Mouse (Mus musculus) NIH3T3 (cell line): ENCODE results near the gene Plxdc2.

Experiments
- DNase-seq: peaks from one replicate; pipeline ENCODE4 v3.0.0-alpha.2; 2012; ENCODE audit warnings: low read depth

Plxdc2 gene

DNA sequence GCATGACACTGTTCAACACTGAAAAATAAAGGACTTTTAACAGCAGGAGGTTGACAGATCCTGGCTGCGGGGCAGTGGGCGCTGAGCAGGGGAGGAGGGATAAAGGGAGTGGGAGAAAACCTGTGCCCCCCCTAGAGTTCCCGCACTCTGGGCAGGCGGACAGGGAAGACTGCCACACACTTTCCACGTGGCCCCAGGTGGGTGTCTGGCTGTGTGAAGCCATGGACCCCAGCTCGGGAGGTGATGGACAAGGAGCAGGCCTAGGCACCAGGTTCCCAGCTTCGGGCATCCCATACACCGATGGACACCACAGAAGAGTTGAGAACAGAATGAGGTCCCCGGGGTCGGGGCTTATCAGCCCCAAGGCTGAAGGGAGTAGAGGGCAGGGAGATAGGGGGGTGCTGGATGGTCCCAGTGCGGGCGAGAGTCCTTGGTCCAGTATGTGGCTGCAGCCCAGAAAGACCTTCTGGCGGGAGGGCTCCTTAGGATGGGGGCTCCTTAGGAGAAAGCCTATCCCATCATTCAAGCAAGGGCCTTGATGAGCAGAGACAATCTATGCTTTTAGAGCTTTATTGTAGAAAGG, 215.2 kb downstream of the Plxdc2 start:
- no peak for DNase-seq

- DNase-seq: no peak
Observed at GRCm38 (mm10) chr2:16576566-16576965, 220.5 kb downstream of the Plxdc2 start.

GRCm38 (mm10) chr2:16578153-16578552, 222.0 kb downstream of the Plxdc2 start:
- no peak for DNase-seq

- DNase-seq: no peak
Observed at GRCm38 (mm10) chr2:16588546-16588945, 232.4 kb downstream of the Plxdc2 start.

DNA sequence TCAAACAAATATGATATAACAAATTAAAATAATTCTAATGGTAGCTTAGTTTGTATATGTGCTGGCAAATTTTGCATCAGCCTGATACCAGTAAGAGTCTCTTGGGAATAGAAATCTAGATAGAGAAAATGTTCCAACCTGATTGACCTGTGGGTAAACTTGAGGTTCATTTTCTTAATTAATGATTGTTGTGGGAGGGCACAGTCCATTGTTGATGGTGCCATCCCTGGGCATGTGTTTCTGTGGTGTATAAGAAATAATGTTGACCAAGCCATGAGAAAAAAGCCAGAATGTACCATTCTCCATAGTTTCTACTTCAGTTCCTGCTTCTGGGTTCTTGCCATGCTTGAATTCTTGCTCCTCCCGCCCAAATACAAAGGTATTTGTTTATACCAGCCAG, 239.3 kb downstream of the Plxdc2 start:
- no peak for DNase-seq

DNA sequence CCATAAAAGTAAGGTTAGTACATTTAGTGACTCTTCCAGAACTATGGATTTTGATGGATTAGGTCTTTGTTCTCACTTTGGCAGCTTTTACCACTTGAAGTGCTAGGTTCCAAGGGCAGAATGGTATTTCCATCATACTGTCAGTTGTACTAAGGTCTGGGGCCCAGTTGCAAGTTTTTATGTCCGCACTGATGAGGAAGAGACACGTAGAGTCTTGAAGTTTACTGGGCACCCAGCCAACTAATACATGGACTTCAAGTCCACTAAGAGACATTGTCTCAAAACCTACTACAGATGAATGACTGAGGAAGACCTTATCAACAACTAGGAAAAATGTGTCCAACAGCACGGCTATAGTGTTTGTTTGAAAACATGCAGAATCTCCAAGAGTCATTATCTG, 242.1 kb downstream of the Plxdc2 start:
- no peak for DNase-seq

GRCm38 (mm10) chr2:16604291-16604690, 248.2 kb downstream of the Plxdc2 start:
- no peak for DNase-seq

DNA sequence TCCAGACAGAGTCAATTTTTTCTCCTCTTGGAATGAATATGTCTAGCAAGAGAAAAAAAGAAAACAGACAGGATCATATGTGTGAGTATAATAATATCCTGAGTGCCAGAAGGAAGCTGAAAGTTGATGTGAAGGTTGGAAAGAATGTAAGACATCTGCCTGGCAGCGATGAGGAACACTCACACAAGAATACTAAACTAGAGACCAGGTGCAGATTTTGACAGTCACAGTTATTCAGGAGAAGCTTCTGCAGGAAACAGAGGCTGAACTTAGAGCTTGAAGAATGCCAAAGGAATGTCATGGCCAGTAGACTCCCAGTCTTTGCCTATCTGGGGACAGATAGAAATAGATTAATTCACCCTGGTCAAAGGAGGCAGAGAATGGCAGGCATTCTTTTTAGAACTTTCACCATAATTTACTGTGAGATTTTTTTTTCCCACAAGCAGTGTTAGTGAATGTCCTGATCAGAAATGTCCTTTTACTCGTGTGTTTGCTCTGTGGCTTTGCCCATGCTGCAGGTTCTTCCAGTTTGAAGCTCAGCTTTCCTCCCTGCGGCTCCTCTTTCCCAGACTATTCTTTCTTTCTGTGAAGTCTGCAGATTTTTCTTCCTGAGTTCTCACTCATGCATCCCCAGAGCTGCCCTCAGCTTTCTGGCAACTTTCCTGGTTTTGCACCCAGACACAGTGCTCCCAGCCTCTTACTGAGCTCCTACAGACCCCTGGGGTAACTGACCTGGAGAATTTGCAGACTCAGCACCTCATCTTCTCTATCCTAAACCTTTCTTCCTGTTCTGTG, 251.9 kb downstream of the Plxdc2 start:
- DNase-seq: no peak

GRCm38 (mm10) chr2:16642061-16642460, 286.0 kb downstream of the Plxdc2 start:
- no peak for DNase-seq

DNA sequence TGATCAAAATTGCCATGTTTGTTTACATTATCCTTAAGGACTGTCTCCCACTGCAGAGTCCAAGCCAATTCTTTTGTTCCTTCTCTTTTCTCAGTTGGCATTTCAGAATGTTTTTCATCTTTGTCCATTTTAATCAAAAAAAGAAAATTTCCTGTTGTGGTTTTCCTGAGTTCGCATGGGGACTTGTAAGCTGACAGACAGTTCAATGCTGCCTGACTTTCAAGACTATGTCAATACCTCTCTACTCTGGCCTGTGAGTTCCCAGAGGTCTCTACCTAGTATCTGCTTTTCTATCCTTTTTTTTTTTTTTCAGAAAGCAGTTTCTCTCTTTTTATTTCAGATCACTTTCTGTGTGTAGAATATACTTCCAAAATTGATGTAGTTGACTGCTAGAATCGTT, 295.6 kb downstream of the Plxdc2 start:
- no peak for DNase-seq

DNA sequence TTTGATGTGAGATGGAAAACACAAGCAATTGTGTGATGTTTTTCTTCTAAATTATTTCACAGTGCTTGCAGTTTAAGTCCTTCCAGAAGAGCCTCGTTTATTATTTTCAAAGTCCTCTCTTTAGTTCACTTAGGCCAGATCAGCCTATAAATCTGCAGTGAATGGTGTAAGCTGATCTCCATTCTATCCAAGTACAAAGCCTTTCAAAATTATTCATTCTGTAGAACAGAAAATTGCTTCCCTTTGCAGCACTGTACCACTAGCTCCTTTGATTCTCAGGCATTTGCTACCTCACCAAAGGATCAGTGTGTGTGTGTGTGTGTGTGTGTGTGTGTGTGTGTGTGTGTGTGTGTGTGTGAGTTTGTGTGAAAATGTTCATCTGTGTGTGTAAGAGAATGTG, 308.4 kb downstream of the Plxdc2 start:
- DNase-seq: no peak

DNA sequence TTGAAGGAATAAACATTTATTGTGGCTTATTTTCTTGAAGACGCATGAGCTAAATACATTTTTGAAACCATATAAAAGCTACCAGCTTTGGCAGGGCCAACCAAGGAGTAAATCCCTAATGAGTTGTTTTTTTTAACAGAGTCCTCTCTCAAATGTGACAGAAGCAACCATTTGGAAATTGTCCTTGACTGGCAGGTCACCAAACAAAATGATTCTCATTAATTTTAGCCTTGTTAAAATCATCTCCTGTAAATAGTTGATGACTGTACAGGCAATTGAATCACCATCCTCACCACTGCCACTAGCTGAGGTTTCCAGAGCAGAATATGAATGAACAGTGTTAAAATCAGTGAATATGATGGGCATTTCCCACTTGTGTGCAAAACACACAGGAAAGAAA, 312.3 kb downstream of the Plxdc2 start:
- no peak for DNase-seq

- DNase-seq: no peak
Observed at GRCm38 (mm10) chr2:16682905-16683304, 326.8 kb downstream of the Plxdc2 start.

DNA sequence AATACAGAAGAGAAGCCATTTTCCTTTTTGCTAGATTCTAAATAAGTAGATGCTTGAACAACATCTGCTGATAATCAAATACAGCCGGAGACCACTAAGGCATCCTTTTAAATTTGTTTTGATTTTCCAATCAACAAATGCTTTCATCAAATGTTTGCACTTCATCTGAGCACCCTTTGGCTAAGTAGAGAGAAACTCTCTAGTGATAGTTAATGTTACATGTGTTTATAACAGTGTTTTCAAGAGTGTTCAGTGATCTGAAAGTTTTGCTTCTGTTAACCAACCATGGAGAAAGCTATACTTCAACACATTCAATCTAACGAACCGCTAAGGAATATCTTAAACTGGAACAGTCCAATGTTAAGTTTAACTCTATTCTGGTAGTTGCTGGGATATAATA, 327.6 kb downstream of the Plxdc2 start:
- no peak for DNase-seq

DNA sequence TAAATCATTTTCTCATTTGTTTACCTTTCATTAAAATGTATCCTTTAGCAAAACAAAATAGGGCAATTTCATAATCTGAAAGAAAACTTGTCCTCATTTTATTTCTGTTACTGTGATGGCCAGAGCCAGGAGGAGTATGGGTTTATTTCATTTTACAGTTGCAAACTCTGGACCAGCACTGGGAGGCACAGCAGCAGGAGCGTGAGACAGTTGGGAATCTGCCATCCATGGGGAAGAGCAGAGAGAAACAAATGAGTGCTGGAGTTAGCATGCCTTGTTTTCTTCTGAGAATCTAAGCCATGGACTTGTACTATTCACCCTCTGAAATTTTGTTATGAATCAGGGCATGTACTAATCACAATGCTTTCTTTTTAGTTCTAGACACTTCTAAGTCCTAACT, 328.4 kb downstream of the Plxdc2 start:
- DNase-seq: no peak

DNA sequence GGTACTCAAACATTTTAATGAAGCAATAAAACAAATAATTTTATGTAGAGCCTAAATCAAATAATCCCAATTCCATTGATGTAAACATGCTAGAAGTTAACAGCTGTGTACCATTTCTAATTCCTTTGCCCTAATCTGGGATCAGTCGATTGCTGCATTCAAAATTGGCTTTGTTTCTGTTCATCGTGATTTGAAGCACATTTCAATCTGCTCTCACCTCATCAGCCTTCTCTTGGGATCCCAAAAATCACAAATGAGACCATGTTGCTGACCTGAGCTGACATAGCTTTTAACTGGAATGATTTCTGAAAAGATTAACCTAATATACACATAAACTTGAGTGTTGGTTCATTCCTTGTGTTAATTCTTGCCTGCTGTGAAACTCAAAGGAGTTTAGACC, 340.3 kb downstream of the Plxdc2 start:
- DNase-seq: no peak

DNA sequence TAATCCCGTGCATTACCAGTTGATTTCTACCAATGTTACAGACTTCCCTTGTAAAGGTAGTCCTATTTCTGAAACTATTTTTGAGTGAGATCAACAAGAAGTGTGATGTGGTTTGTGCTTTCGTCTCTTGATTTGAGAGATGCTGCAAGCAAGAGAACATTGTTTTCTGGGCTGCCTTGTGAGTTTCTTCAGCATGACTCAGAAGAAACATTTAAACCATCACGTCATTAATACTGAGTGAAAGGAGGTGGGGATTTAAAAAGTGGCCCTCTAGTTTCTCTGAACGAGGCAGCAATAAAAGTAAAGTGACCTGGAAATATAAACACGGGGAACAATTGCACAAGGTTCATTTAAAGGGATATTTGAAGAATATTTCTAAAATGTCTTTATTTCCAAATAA, 341.1 kb downstream of the Plxdc2 start:
- no peak for DNase-seq

- DNase-seq: no peak
Observed at GRCm38 (mm10) chr2:16706227-16706626, 350.1 kb downstream of the Plxdc2 start.

DNA sequence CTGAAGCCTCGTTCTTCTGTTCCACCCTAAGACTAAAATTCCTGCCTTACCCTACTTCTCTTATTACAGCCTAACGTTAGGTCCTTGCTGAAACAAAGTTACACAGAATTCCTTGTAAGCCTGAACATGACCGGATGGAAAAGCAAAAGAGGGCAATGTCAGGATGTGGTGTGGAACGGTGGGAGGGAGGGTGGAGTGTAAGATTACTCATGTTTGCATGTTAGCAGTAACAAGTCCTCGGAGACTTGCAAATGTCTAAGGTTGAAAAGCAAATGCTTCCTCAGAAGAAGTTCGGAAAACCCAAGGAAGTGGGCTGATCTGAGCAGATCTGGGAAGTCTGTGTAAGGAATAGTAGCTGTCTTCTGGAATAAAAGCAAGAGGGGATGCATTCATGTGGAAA, 353.8 kb downstream of the Plxdc2 start:
- DNase-seq: no peak

GRCm38 (mm10) chr2:16731033-16731432, 374.9 kb downstream of the Plxdc2 start:
- DNase-seq: no peak

GRCm38 (mm10) chr2:16734381-16734780, 378.3 kb downstream of the Plxdc2 start:
- no peak for DNase-seq

DNA sequence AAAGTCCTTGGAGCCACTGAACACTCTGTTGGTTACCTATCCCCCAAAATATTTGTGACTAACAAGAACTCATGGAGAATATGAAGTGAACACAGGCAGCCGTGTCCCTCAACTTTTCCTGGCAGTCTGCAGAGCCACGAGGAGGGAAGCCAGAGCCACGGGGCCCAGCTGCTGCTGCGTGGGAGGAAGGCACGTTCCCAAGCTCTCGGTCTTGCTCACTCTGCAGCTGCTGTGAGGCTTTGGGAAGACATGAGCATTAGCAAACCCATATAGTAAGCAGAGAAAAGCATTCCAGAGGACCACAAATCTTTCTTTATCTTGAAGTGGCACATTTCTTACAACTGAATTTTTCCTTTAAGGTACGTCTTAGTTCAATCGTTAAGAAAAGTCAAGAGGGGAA, 382.1 kb downstream of the Plxdc2 start:
- no peak for DNase-seq

- DNase-seq: no peak
Observed at GRCm38 (mm10) chr2:16741813-16742212, 385.7 kb downstream of the Plxdc2 start.

DNA sequence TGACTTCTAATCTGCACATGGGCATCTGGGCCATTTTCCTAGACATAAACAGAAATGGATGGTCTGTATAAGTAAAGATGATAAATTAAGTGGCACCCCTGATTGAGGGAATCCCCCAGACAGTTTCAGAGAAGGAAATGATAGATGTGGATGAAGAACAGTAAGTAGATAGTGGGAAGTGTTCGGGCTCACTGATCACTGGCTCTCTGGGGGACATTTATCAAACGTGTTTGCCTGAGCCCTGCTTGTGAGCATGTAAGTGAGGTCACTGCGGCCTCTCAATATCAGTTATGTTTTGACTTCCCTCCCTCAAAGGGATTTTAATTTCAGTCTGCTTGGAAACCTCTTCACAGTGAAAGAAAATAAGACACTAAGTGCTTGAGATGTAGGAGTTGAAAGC, 387.5 kb downstream of the Plxdc2 start:
- DNase-seq: no peak
